Mouse (Mus musculus): ENCODE results near the gene Rfxap.

DNA sequence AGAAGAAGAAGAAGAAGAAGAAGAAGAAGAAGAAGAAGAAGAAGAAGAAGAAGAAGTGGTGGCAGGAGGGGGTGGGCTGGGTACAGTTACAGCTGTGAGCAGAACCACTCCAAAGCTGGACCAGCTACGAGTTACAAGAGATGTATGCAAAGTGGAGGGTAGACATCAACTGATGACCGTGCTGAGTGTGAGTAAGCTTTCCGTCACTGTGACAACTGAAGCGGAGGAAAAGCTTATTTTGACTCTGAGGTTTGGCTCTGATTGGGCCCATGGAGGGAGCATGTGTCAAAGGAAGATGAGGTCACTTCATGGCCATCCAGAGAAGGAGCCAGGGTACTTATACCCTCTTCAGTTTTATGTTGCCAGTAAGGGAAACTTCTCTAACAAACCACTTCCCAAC, 54.2 kb downstream of the Rfxap start:
- TF ChIP-seq MAX (IDR thresholded peaks at IDR 0.05; ENCODE audit: low read length) = no peak
- no peak for TF ChIP-seq TBP (IDR thresholded peaks at IDR 0.05; ENCODE audit: low read depth, low read length)
- TF ChIP-seq CTCF (IDR thresholded peaks at IDR 0.05 in 2 of 3, conservative IDR thresholded peaks at IDR 0.05 in 1 of 3; ENCODE audit: control insufficient read depth in 1 of 3, insufficient read depth in 1 of 3, low read depth in 2 of 3, low read length in 3 of 3, poor library complexity in 1 of 3, severe bottlenecking in 1 of 3) = no peak
- no peak for TF ChIP-seq RCOR1 (IDR thresholded peaks at IDR 0.05; ENCODE audit: low read depth, low read length)
- TF ChIP-seq GATA1 (IDR thresholded peaks at IDR 0.05; ENCODE audit: low read depth, low read length) = no peak
- no peak for TF ChIP-seq HCFC1 (IDR thresholded peaks at IDR 0.05; ENCODE audit: low read depth, low read length)
- no peak for TF ChIP-seq POLR2AphosphoS2 (IDR thresholded peaks at IDR 0.05; ENCODE audit: low read length)
